Mouse (Mus musculus) lung, postnatal 0 days (tissue): Measurements from ENCODE around the gene Bad. TPM values are rescaled to one million over a fixed set of nuclear protein-coding genes. Genes with fewer than 3 reads are reported as not detected.

Source experiments
- ATAC-seq: fragments of 200-750 bp; cut with Nextera tagmentation; 2 replicates; pipeline ENCODE4 v1.8.0; 2017; ENCODE audit warnings: moderate library complexity
- DNase-seq: peaks from one replicate; pipeline ENCODE4 v3.0.0-alpha.2; 2016; ENCODE audit warnings: low spot score
- H3K27ac ChIP-seq: fragments of 300-500 bp; sonication (generic); 2 replicates; pipeline ENCODE4 v1.5.1; 2014; ENCODE audit warnings: antibody characterized with exemption, mild to moderate bottlenecking, low read length, mixed read lengths
- H3K27me3 ChIP-seq: fragments of 300-500 bp; sonication (generic); replicated peaks from 2 replicates; pipeline ENCODE4 v1.6.1; 2014; ENCODE audit warnings: low read length, mixed read lengths; ENCODE audit not compliant: insufficient read depth
- H3K36me3 ChIP-seq: fragments of 300-500 bp; sonication (generic); 2 replicates; pipeline ENCODE4 v1.6.1; 2014; ENCODE audit warnings: low read length, mixed read lengths; ENCODE audit not compliant: insufficient read depth
- H3K4me1 ChIP-seq: fragments of 300-500 bp; sonication (generic); 2 replicates; pipeline ENCODE4 v1.6.1; 2014; ENCODE audit warnings: antibody characterized with exemption, low read depth, low read length, mixed read lengths; ENCODE audit not compliant: insufficient read depth
- H3K4me2 ChIP-seq: fragments of 300-500 bp; sonication (generic); replicated peaks from 2 replicates; pipeline ENCODE4 v1.6.1; 2014; ENCODE audit warnings: low read depth, mild to moderate bottlenecking, low read length, moderate library complexity, mixed read lengths
- H3K4me3 ChIP-seq: fragments of 300-500 bp; sonication (generic); 2 replicates; pipeline ENCODE4 v1.5.1; 2014; ENCODE audit warnings: low read depth, low read length
- H3K9ac ChIP-seq: fragments of 300-500 bp; sonication (generic); replicated peaks from 2 replicates; pipeline ENCODE4 v1.6.1; 2014; ENCODE audit warnings: low read depth, mild to moderate bottlenecking
- H3K9me3 ChIP-seq: fragments of 300-500 bp; sonication (generic); 2 replicates; pipeline ENCODE4 v1.6.1; 2016; ENCODE audit warnings: low read length, mixed read lengths
- CTCF ChIP-seq: IDR thresholded peaks from 2 replicates; pipeline ENCODE4 v1.5.1; 2016; ENCODE audit warnings: antibody characterized with exemption, mild to moderate bottlenecking
- EP300 ChIP-seq: IDR thresholded peaks from 2 replicates; pipeline ENCODE4 v1.6.1; 2016; ENCODE audit warnings: antibody characterized with exemption, mild to moderate bottlenecking, control low read depth
- WGBS: fragments of 180-500 bp; shearing (Covaris S2); extraction: QIAGEN DNeasy Blood & Tissue Kit; methylation state at CpG from one replicate; pipeline ENCODE4 v1.1.7; 2014; 5-methylcytosine and 5-hydroxymethylcytosine counted together
- polyA plus RNA-seq: library from polyadenylated mRNA; unstranded; fragments of >200 nt; fragmentation: Nextera tagmentation; extraction: Ambion mirVana; gene quantifications from 2 replicates; pipeline ENCODE4 v1.2.1, GENCODE M21; 2015

The Bad gene
- polyA plus RNA-seq, 1 experiment from 2014 or later: 106 TPM

DNA sequence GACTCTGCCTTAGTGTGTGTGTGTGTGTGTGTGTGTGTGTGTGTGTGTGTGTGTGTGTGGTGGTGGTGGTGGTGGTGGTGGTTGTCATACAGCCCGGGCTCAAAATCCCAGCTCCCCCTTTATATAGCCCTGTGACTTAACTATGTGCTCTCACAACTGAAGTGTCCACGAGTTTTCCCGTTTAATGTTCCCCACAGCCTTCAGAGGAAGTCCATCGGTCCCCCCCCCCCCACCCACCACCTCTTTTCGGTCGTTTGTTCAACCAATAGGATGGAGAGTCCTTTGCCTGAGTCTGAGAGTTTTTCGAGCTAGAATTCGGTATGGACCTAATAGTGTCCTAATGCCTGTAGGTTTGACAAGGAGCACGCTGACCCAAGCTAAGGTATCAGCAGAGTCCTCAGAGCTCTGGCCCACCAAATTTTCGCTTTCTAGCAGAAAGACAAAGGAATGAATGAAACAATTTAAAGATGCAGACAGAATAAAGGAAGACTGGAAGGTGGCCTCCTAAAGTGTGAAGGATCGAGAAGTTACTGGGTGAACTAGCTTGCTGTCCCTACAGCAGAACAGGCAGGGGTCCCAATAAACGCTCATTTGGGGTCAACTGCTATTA lies 32.0 kb downstream of the Bad start:
- Histone ChIP-seq H3K36me3 (no peaks in the 10 kb centered on the region), H3K4me2 (peak overlapping the region; percentile 88), H3K9me3 (no peaks in the 10 kb centered on the region), H3K4me3 (peak overlapping the region; percentile 64; the same call in 1 of the 2 replicates), H3K27me3 (no peaks in the 10 kb centered on the region), H3K9ac (no peak overlapping the region), H3K27ac (no peak overlapping the region), H3K4me1 (peaks cover 22% of the 10 kb centered on the region)
- ATAC-seq (no peak), DNase-seq (no peak)
- 20% methylated on average over 12 of the region's 12 CpGs for WGBS
- TF ChIP-seq CTCF: no peak
- no peak for TF ChIP-seq EP300

DNA sequence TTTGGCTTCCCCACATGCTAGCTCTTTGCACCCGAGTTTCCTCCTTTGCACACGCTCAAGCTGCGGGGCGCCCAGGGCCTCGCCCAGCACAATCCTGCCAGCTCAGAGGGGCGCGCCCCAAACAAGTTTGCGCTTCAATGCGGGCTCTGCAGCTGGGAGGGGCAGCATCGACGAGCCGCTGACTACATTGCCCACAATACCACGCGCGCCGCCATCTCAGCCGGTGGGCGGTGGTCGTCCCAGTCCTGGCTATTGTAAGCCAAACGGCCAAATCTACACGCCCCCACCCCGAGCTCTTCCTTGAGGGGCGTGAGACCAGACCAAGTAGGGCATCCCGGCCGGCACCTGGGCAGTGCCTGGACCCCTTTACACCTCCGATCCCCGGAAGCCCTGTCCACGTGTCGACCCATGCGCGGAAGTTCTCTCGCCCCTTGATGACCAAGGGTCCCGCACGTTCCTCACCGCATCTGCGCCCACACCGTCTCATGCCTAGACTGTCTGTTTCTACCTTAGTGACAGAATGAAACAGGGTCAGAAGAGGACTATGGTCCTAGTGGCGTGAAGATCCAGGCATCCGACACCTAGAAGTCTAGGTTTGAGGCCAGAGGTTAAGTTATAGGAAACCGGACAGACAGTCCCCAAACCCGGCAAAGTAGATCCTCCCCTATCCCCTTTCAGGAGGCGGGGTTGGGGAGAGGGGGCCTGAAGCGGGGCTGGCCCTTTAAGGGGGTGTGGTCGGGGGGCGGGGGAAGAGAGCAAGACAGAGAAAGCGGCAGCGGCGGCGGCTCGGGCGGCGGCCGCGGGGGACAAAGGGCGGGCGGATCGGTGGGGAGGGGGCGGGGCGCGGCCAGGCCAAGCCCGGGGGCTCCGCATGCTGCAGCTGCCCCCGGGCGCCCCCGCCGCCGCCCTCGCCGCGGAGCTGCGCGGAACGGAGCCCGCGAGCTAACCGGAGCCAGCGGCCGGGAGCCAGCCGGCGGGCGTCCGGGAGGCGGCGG lies 32.8 kb downstream of the Bad start, which contains the start of gene Ppp1r14b:
TSS of gene Ppp1r14b (plus strand) at position 758 of the 995 bp plus-strand sequence.
- Histone ChIP-seq H3K27me3 (no peaks in the 10 kb centered on the region), H3K4me1 (peaks cover 18% of the 10 kb centered on the region), H3K9ac (peak within 1 kb of the TSS; percentile 52), H3K36me3 (no peaks in the 10 kb centered on the region), H3K27ac (peak within 1 kb of the TSS; percentile 78), H3K4me2 (peak within 1 kb of the TSS; percentile 88), H3K9me3 (no peaks in the 10 kb centered on the region), H3K4me3 (peak within 1 kb of the TSS; percentile 64)
- DNase-seq (peak; percentile 89), ATAC-seq (peak; percentile 60)
- WGBS: under 1% methylated on average over 66 of the region's 84 CpGs
- TF ChIP-seq CTCF (no peak), EP300 (no peak)

DNA sequence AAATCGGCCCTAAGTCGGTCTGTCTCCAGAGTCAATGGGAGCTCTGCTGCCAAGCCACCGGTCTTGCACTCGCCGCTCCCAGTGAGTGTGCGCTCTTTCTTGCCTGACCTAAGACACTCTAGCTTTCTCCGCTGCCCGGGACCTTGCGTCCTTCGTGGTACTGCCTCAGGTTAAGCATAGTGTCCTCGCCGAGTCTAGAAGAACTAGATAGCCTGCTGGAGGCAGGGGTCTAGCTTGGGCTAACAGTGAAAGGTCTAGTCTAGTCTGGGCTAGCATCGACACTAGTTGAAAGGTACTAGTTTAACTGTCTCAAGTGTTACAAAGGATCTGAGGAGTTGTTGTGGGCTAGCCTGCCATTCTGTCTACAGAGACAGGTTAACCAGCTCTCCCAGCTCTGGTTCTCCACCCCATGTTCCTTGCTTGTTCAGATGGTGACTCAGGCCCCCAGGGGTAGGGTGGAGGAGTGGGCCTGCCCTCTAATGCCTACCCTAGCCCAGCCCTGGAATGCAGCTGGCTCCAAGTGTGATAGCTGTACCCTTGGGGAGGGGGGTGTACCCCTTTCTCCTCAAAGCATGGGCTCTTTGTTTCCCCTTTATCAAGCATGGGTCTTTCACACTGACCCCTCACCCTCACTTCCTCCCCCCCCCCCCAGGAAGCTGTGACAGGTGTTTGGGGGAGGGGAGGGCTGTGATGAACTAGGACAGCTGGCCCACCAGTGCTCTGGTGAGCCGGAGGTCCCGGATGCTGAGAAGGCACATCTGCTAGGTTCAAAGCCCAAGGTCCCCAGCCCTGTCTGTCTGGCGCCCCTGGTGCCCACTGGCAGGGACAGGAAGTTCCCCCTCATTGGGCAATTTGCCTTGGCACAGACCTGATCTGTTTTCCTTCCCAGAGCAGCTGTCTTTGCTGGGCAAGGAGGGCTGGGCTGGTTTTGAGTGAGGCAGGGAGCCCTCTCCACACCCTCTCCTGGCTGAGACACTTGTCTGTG lies 34.2 kb downstream of the Bad start, which contains the start of gene Plcb3:
TSS of gene Plcb3 (minus strand) at position 934 of the 985 bp plus-strand sequence.
- Histone ChIP-seq H3K27me3 (no peaks in the 10 kb centered on the region), H3K9me3 (no peaks in the 10 kb centered on the region), H3K9ac (peak within 1 kb of the TSS; percentile 52), H3K36me3 (no peaks in the 10 kb centered on the region), H3K27ac (peak within 1 kb of the TSS; percentile 39), H3K4me1 (peaks cover 12% of the 10 kb centered on the region), H3K4me3 (peak within 1 kb of the TSS; percentile 64), H3K4me2 (peak within 1 kb of the TSS; percentile 88)
- TF ChIP-seq EP300 (0 out of 2 replicates have a peak, but pooled peaks have one; percentile 14), CTCF (peak; percentile 57)
- 0% methylated on average over 16 of the region's 16 CpGs for WGBS
- peak; percentile 84 for DNase-seq
- no peak for ATAC-seq

DNA sequence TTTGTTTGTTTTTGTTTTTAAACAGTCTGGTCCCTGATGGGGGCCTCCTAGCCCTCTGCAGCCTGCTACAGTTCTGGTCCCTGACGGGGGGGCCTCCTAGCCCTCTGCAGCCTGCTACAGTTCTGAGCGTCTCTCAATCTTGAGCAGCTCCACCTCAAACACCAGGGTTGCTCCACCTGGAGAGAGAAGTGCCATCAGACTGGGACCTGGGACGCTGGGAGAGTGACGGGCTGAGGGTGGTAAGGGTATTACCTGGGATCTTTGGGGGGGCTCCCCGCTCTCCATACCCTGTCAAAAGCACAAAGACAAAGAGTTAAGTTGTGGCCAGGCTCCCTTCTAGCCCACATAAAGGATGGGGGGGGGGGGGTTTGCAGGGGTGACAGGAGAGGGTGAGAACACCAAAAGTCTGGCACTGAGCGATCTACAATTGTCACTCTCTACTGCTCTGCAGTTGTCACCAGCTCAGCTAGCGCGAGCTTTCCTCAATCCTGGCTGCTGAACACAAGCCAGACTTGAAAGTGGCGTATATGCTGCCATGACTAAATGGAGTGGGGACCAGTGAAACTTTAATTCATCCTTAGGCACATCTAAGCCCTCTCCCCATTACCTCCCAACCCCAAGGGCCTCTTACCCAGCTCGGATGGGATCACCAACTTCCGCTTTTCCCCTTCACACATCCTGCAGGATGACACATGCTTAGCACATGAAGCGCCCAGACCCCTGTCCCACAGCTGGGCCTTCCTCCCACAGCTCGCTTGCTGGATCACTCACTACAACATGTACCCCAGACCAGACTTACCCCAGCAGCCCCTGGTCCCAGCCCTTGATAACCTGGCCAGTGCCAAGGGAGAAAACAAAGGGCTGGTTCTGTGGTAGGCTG lies 36.3 kb downstream of the Bad start:
- no peaks in the 10 kb centered on the region for H3K36me3 ChIP-seq
- ATAC-seq (no peak), DNase-seq (no peak)
- no peaks in the 10 kb centered on the region for H3K9me3 ChIP-seq
- H3K4me1 ChIP-seq: peaks cover 16% of the 10 kb centered on the region
- no peak overlapping the region for H3K4me2 ChIP-seq
- H3K27me3 ChIP-seq: no peaks in the 10 kb centered on the region
- TF ChIP-seq EP300: no peak
- no peak for TF ChIP-seq CTCF
- H3K27ac ChIP-seq: no peak overlapping the region
- no peak overlapping the region for H3K9ac ChIP-seq
- H3K4me3 ChIP-seq: no peak overlapping the region
- 76% methylated on average over 13 of the region's 13 CpGs for WGBS

DNA sequence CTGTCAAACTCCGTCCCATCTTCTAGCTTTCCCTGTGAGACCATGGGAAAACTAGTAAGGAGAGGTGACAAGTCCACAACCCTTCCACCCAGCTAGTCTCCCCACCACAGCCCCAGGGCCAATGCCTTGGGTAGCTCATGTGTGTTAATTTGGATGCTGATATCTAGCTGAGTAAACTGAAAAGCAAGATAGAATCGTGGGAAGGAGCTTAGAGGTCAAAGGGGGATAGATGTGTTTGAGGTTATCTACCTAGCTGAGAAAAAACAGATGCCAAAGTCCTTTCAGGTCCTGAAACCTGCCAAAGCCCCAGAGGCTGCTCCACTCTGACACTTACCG lies 36.9 kb downstream of the Bad start:
- peaks cover 16% of the 10 kb centered on the region for H3K4me1 ChIP-seq
- DNase-seq (no peak), ATAC-seq (no peak)
- H3K27ac ChIP-seq: no peak overlapping the region
- TF ChIP-seq EP300 (no peak), CTCF (no peak)
- H3K27me3 ChIP-seq: no peaks in the 10 kb centered on the region
- H3K36me3 ChIP-seq: no peaks in the 10 kb centered on the region
- H3K4me3 ChIP-seq: no peak overlapping the region
- no peak overlapping the region for H3K4me2 ChIP-seq
- H3K9me3 ChIP-seq: no peaks in the 10 kb centered on the region
- no peak overlapping the region for H3K9ac ChIP-seq
- 39% methylated on average over 3 of the region's 3 CpGs for WGBS
